Mouse (Mus musculus): ENCODE measurements around the gene Cpn1. TPM values are rescaled to one million over a fixed set of nuclear protein-coding genes. Genes with fewer than 3 reads are reported as not detected.

Cpn1 gene
- total and polyA plus RNA-seq, 3 experiments = not detected

- no peaks in the 10 kb centered on the region for H3K4me1 ChIP-seq (ENCODE audit: insufficient read depth, low read depth, low read length)
- TF ChIP-seq TAL1 (conservative IDR thresholded peaks at IDR 0.05; ENCODE audit: low read depth, low read length) (no peak), CTCF (IDR thresholded peaks at IDR 0.05; ENCODE audit: low read depth, low read length) (no peak), GATA2 (IDR thresholded peaks at IDR 0.05; ENCODE audit: borderline replicate concordance, low read depth, low read length) (no peak), POLR2AphosphoS5 (IDR thresholded peaks at IDR 0.05; ENCODE audit: insufficient replicate concordance, low read depth, low read length) (no peak)
- no peak for ATAC-seq (ENCODE audit: extremely low read depth, insufficient number of reproducible peaks, low FRiP score, poor library complexity, severe bottlenecking)
Observed at GRCm38 (mm10) chr19:43917406-43917691, 69.0 kb downstream of the Cpn1 start.

GRCm38 (mm10) chr19:43916586-43917405 lies 69.6 kb downstream of the Cpn1 start:
- ATAC-seq (ENCODE audit: extremely low read depth, insufficient number of reproducible peaks, low FRiP score, poor library complexity, severe bottlenecking) = no peak
- no peaks in the 10 kb centered on the region for H3K4me1 ChIP-seq (ENCODE audit: insufficient read depth, low read depth, low read length)
- no peak overlapping the region for H3K4me3 ChIP-seq (ENCODE audit: low read depth, low read length)
- no peaks in the 10 kb centered on the region for H3K9me3 ChIP-seq (replicated peaks)
- H3K27me3 ChIP-seq (ENCODE audit: insufficient read depth, low read length) = no peaks in the 10 kb centered on the region; the same call in none of the 2 replicates
- TF ChIP-seq CTCF (IDR thresholded peaks at IDR 0.05; ENCODE audit: low read depth, low read length) (no peak), GATA2 (IDR thresholded peaks at IDR 0.05; ENCODE audit: borderline replicate concordance, low read depth, low read length) (no peak), TAL1 (conservative IDR thresholded peaks at IDR 0.05; ENCODE audit: low read depth, low read length) (no peak), POLR2AphosphoS5 (IDR thresholded peaks at IDR 0.05; ENCODE audit: insufficient replicate concordance, low read depth, low read length) (no peak), GATA1 (IDR thresholded peaks at IDR 0.05; ENCODE audit: borderline replicate concordance, low read length) (no peak)
- DNase-seq (ENCODE audit: low spot score) = no peak
- H3K36me3 ChIP-seq (replicated peaks) = no peaks in the 10 kb centered on the region

More at GRCm38 (mm10) chr19:43917406-43917691, 69.0 kb downstream of the Cpn1 start:
- Histone ChIP-seq H3K9me3 (replicated peaks) (no peaks in the 10 kb centered on the region), H3K36me3 (replicated peaks) (no peaks in the 10 kb centered on the region), H3K4me3 (ENCODE audit: low read depth, low read length) (no peak overlapping the region), H3K27me3 (ENCODE audit: insufficient read depth, low read length) (no peaks in the 10 kb centered on the region; the same call in none of the 2 replicates)
- no peak for DNase-seq (ENCODE audit: low spot score)

- Histone ChIP-seq H3K4me1 (ENCODE audit: insufficient read depth, low read depth, low read length) (no peaks in the 10 kb centered on the region), H3K27me3 (ENCODE audit: insufficient read depth, low read length) (no peaks in the 10 kb centered on the region; the same call in 1 of the 2 replicates), H3K9me3 (replicated peaks) (no peaks in the 10 kb centered on the region), H3K4me3 (ENCODE audit: low read depth, low read length) (no peak overlapping the region), H3K36me3 (replicated peaks) (no peaks in the 10 kb centered on the region)
- DNase-seq (ENCODE audit: low spot score) (no peak), ATAC-seq (ENCODE audit: extremely low read depth, insufficient number of reproducible peaks, low FRiP score, poor library complexity, severe bottlenecking) (no peak)
- TF ChIP-seq GATA1 (IDR thresholded peaks at IDR 0.05; ENCODE audit: borderline replicate concordance, low read length) (no peak), POLR2AphosphoS5 (IDR thresholded peaks at IDR 0.05; ENCODE audit: insufficient replicate concordance, low read depth, low read length) (no peak), CTCF (IDR thresholded peaks at IDR 0.05; ENCODE audit: low read depth, low read length) (no peak), TAL1 (conservative IDR thresholded peaks at IDR 0.05; ENCODE audit: low read depth, low read length) (no peak), GATA2 (IDR thresholded peaks at IDR 0.05; ENCODE audit: borderline replicate concordance, low read depth, low read length) (no peak)
Observed at GRCm38 (mm10) chr19:43915431-43915830, 70.9 kb downstream of the Cpn1 start.

- no peak for TF ChIP-seq CTCF (IDR thresholded peaks at IDR 0.05; ENCODE audit: low read depth, low read length)
- DNase-seq (ENCODE audit: low spot score) (no peak), ATAC-seq (ENCODE audit: extremely low read depth, insufficient number of reproducible peaks, low FRiP score, poor library complexity, severe bottlenecking) (no peak)
- no peaks in the 10 kb centered on the region for H3K36me3 ChIP-seq (replicated peaks)
- no peak overlapping the region for H3K4me3 ChIP-seq (ENCODE audit: low read depth, low read length)
- H3K4me1 ChIP-seq (ENCODE audit: insufficient read depth, low read depth, low read length) = no peaks in the 10 kb centered on the region
- H3K27me3 ChIP-seq (ENCODE audit: insufficient read depth, low read length) = no peaks in the 10 kb centered on the region; the same call in 1 of the 2 replicates
- H3K9me3 ChIP-seq (replicated peaks) = no peaks in the 10 kb centered on the region
Observed at GRCm38 (mm10) chr19:43914986-43915385, 71.4 kb downstream of the Cpn1 start.

- Histone ChIP-seq H3K4me1 (ENCODE audit: insufficient read depth, low read depth, low read length) (no peaks in the 10 kb centered on the region), H3K4me3 (ENCODE audit: low read depth, low read length) (no peak overlapping the region), H3K27me3 (ENCODE audit: insufficient read depth, low read length) (no peaks in the 10 kb centered on the region; the same call in 1 of the 2 replicates), H3K36me3 (replicated peaks) (no peaks in the 10 kb centered on the region), H3K9me3 (replicated peaks) (no peaks in the 10 kb centered on the region)
- no peak for DNase-seq (ENCODE audit: low spot score)
- no peak for TF ChIP-seq CTCF (IDR thresholded peaks at IDR 0.05; ENCODE audit: low read depth, low read length)
- TF ChIP-seq TAL1 (conservative IDR thresholded peaks at IDR 0.05; ENCODE audit: low read depth, low read length) = no peak
- TF ChIP-seq GATA2 (IDR thresholded peaks at IDR 0.05; ENCODE audit: borderline replicate concordance, low read depth, low read length) = no peak
- no peak for TF ChIP-seq POLR2AphosphoS5 (IDR thresholded peaks at IDR 0.05; ENCODE audit: insufficient replicate concordance, low read depth, low read length)
- TF ChIP-seq GATA1 (IDR thresholded peaks at IDR 0.05; ENCODE audit: borderline replicate concordance, low read length) = no peak
- ATAC-seq (ENCODE audit: extremely low read depth, insufficient number of reproducible peaks, low FRiP score, poor library complexity, severe bottlenecking) = no peak
Observed at GRCm38 (mm10) chr19:43912775-43913486, 73.4 kb downstream of the Cpn1 start.

- Histone ChIP-seq H3K4me3 (ENCODE audit: low read depth, low read length) (no peak overlapping the region), H3K36me3 (replicated peaks) (no peaks in the 10 kb centered on the region), H3K27me3 (ENCODE audit: insufficient read depth, low read length) (peaks cover 4% of the 10 kb centered on the region), H3K4me1 (ENCODE audit: insufficient read depth, low read depth, low read length) (no peaks in the 10 kb centered on the region), H3K9me3 (replicated peaks) (no peaks in the 10 kb centered on the region)
- ATAC-seq (ENCODE audit: extremely low read depth, insufficient number of reproducible peaks, low FRiP score, poor library complexity, severe bottlenecking) (no peak), DNase-seq (ENCODE audit: low spot score) (no peak)
- TF ChIP-seq POLR2AphosphoS5 (IDR thresholded peaks at IDR 0.05; ENCODE audit: insufficient replicate concordance, low read depth, low read length) = no peak
- TF ChIP-seq TAL1 (conservative IDR thresholded peaks at IDR 0.05; ENCODE audit: low read depth, low read length) = no peak
- no peak for TF ChIP-seq GATA1 (IDR thresholded peaks at IDR 0.05; ENCODE audit: borderline replicate concordance, low read length)
- no peak for TF ChIP-seq CTCF (IDR thresholded peaks at IDR 0.05; ENCODE audit: low read depth, low read length)
- TF ChIP-seq GATA2 (IDR thresholded peaks at IDR 0.05; ENCODE audit: borderline replicate concordance, low read depth, low read length) = no peak
Observed at GRCm38 (mm10) chr19:43906492-43906891, 79.9 kb downstream of the Cpn1 start.

Other genes with a start within 250 kb of the Cpn1 start
- gene Cutc, start 233.6 kb downstream of the Cpn1 start, total RNA-seq (2014; fragmentation: Nextera tagmentation) = 5.2 and 10.8 TPM in 2 replicates
- 17.3 and 23.3 TPM in 2 replicates for gene Cutc, start 233.6 kb downstream of the Cpn1 start, total RNA-seq (2017)
- 2.6 and 2.8 TPM in 2 replicates for gene Cutc, start 233.6 kb downstream of the Cpn1 start, polyA plus RNA-seq (2012)
- gene Cox15, start 233.6 kb downstream of the Cpn1 start, total RNA-seq (2014; fragmentation: Nextera tagmentation) = 21.7 and 21.8 TPM in 2 replicates
- gene Cox15, start 233.6 kb downstream of the Cpn1 start, total RNA-seq (2017) = 15.3 and 18.8 TPM in 2 replicates
- 5.3 and 5.9 TPM in 2 replicates for gene Cox15, start 233.6 kb downstream of the Cpn1 start, polyA plus RNA-seq (2012)
- not detected in 2 replicates for gene Abcc2, start 204.4 kb downstream of the Cpn1 start, total RNA-seq (2014; fragmentation: Nextera tagmentation)
- 0.05 and 0.06 TPM in 2 replicates for gene Abcc2, start 204.4 kb downstream of the Cpn1 start, total RNA-seq (2017)
- under 0.01 TPM in 1 of 2 replicates, not detected in the other for gene Abcc2, start 204.4 kb downstream of the Cpn1 start, polyA plus RNA-seq (2012)
- not detected in 2 replicates for gene Dnmbp, start 46.4 kb downstream of the Cpn1 start, total RNA-seq (2014; fragmentation: Nextera tagmentation)
- 0.23 and 0.33 TPM in 2 replicates for gene Dnmbp, start 46.4 kb downstream of the Cpn1 start, total RNA-seq (2017)
- gene Dnmbp, start 46.4 kb downstream of the Cpn1 start, polyA plus RNA-seq (2012) = 0.06 and 0.07 TPM in 2 replicates
- gene Cyp2c23, start 42.7 kb upstream of the Cpn1 start, total RNA-seq (2014; fragmentation: Nextera tagmentation) = not detected in 2 replicates
- gene Cyp2c23, start 42.7 kb upstream of the Cpn1 start, total RNA-seq (2017) = 0.11 and 0.12 TPM in 2 replicates
- not detected in 2 replicates for gene Cyp2c23, start 42.7 kb upstream of the Cpn1 start, polyA plus RNA-seq (2012)
- gene Erlin1, start 83.2 kb upstream of the Cpn1 start, total RNA-seq (2014; fragmentation: Nextera tagmentation) = 21.7 and 24.5 TPM in 2 replicates
- 11.0 and 12.8 TPM in 2 replicates for gene Erlin1, start 83.2 kb upstream of the Cpn1 start, total RNA-seq (2017)
- gene Erlin1, start 83.2 kb upstream of the Cpn1 start, polyA plus RNA-seq (2012) = 7.1 and 8.2 TPM in 2 replicates
- gene Chuk, start 120.9 kb upstream of the Cpn1 start, total RNA-seq (2014; fragmentation: Nextera tagmentation) = 48.4 and 54.9 TPM in 2 replicates
- 77.6 and 94.1 TPM in 2 replicates for gene Chuk, start 120.9 kb upstream of the Cpn1 start, total RNA-seq (2017)
- gene Chuk, start 120.9 kb upstream of the Cpn1 start, polyA plus RNA-seq (2012) = 13.8 and 14.3 TPM in 2 replicates
- gene Cwf19l1, start 149.3 kb upstream of the Cpn1 start, total RNA-seq (2014; fragmentation: Nextera tagmentation) = 23.0 and 35.2 TPM in 2 replicates
- gene Cwf19l1, start 149.3 kb upstream of the Cpn1 start, total RNA-seq (2017) = 24.5 and 35.3 TPM in 2 replicates
- gene Cwf19l1, start 149.3 kb upstream of the Cpn1 start, polyA plus RNA-seq (2012) = 5.4 and 7.4 TPM in 2 replicates
- gene Bloc1s2, start 159.9 kb upstream of the Cpn1 start, total RNA-seq (2014; fragmentation: Nextera tagmentation) = 51.8 and 70.5 TPM in 2 replicates
- 95.4 and 102 TPM in 2 replicates for gene Bloc1s2, start 159.9 kb upstream of the Cpn1 start, total RNA-seq (2017)
- 302 and 361 TPM in 2 replicates for gene Bloc1s2, start 159.9 kb upstream of the Cpn1 start, polyA plus RNA-seq (2012)
- not detected in 2 replicates for gene Pkd2l1, start 205.9 kb upstream of the Cpn1 start, total RNA-seq (2014; fragmentation: Nextera tagmentation)
- not detected in 2 replicates for gene Pkd2l1, start 205.9 kb upstream of the Cpn1 start, total RNA-seq (2017)
- gene Pkd2l1, start 205.9 kb upstream of the Cpn1 start, polyA plus RNA-seq (2012) = not detected in 2 replicates
- gene Scd3, start 216.7 kb upstream of the Cpn1 start, total RNA-seq (2014; fragmentation: Nextera tagmentation) = 0.87 and 3.8 TPM in 2 replicates
- 0.12 and 0.27 TPM in 2 replicates for gene Scd3, start 216.7 kb upstream of the Cpn1 start, total RNA-seq (2017)
- 0.11 TPM in 1 of 2 replicates, not detected in the other for gene Scd3, start 216.7 kb upstream of the Cpn1 start, polyA plus RNA-seq (2012)

All from G1E (cell line).